Mouse (Mus musculus) G1E (cell line): ENCODE results near the gene Fgfr2. TPM values are rescaled to one million over a fixed set of nuclear protein-coding genes. Genes with fewer than 3 reads are reported as not detected.

Source experiments
- ATAC-seq: 2 replicates; pipeline ENCODE4 v1.8.0; 2016; ENCODE audit warnings: mild to moderate bottlenecking; ENCODE audit not compliant: insufficient number of reproducible peaks, poor library complexity, low FRiP score, severe bottlenecking; ENCODE audit errors: extremely low read depth
- DNase-seq: peaks from one replicate; pipeline ENCODE4 v3.0.0; 2012; ENCODE audit warnings: low spot score
- H3K27me3 ChIP-seq: 2 replicates; pipeline ENCODE4 v1.6.1; 2012; ENCODE audit warnings: mild to moderate bottlenecking, low read length, inconsistent platforms; ENCODE audit not compliant: insufficient read depth
- H3K36me3 ChIP-seq: replicated peaks from 2 replicates; pipeline ENCODE3; 2012; ENCODE audit warnings: mild to moderate bottlenecking, inconsistent platforms
- H3K4me1 ChIP-seq: 2 replicates; pipeline ENCODE4 v1.6.1; 2012; ENCODE audit warnings: low read depth, low read length, inconsistent platforms, mixed read lengths; ENCODE audit not compliant: insufficient read depth
- H3K4me3 ChIP-seq: 2 replicates; pipeline ENCODE4 v1.5.1; 2012; ENCODE audit warnings: low read depth, mild to moderate bottlenecking, inconsistent platforms, low read length, moderate library complexity, mixed read lengths
- H3K9me3 ChIP-seq: replicated peaks from 2 replicates; pipeline ENCODE4 v1.6.1; 2012; ENCODE audit warnings: inconsistent platforms
- CTCF ChIP-seq: IDR thresholded peaks from 2 replicates; pipeline ENCODE4 v1.5.1; 2012; ENCODE audit warnings: low read depth, low read length, inconsistent platforms, mixed read lengths
- GATA1 ChIP-seq: IDR thresholded peaks from 2 replicates; pipeline ENCODE4 v1.6.1; 2012; ENCODE audit warnings: borderline replicate concordance, low read length, inconsistent platforms, mixed read lengths
- GATA2 ChIP-seq: IDR thresholded peaks from 2 replicates; pipeline ENCODE4 v1.6.1; 2012; ENCODE audit warnings: low read depth, low read length, inconsistent platforms, borderline replicate concordance
- POLR2AphosphoS5 ChIP-seq: IDR thresholded peaks from 2 replicates; pipeline ENCODE4 v1.6.1; 2012; ENCODE audit warnings: low read depth, low read length, inconsistent platforms; ENCODE audit not compliant: insufficient replicate concordance
- TAL1 ChIP-seq: conservative IDR thresholded peaks from 2 replicates; pipeline ENCODE4 v1.6.1; 2012; ENCODE audit warnings: low read depth, low read length, inconsistent platforms, mixed read lengths
- polyA plus RNA-seq: library from polyadenylated mRNA; stranded (reverse); fragments of >175 nt; gene quantifications from 2 replicates; pipeline ENCODE4 v1.2.3, GENCODE M21; 2012
- total RNA-seq, 2 experiments: library from RNA; stranded (forward) in 1 of 2; stranded (reverse) in 1 of 2; fragments of 200-1000 nt in 1 of 2; fragments of >200 nt in 1 of 2; fragmentation: Nextera tagmentation in 1 of 2; gene quantifications; 2 replicates each; pipeline ENCODE4 v1.2.3; 2014 to 2017

Gene Fgfr2
- total and polyA plus RNA-seq, 3 experiments = 0.22 TPM; not detected in 2

DNA sequence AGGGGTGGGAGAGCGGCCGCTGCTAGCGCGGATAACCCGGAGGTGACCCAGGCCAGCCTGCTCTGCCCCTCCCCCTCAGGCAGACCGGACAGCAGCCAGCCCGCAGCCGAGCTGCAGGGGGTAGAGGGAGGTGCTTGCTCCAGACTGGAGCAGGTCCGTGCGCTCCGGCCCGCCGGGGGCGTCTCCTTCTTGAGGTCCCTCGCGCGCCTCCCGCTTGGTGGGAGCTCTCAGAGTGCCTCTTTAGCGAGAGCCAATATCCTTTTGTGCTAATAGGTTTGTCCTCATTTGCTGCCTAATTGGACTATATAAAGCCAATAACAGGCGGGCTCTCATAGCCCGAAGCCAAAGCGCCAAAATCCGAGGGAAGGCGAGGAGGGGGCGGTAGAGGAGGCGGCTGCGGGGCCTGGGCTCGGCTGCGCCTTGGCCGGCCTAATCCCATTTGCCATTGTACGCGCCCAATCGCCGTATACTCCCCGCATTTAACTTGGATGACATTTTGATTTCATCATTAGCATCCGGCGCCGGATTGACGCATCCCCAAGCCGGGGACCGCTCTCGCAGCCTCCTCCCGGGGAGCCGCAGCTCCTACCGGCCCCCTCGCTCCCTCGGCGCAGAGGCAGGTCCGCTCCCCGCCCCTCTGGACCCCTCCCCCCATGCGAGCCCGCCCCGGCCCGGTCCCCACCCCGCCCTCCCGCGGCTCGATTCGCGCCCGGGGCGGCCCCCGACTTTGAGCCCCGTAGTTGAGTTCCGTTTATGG lies 1580.9 kb downstream of the Fgfr2 start, which contains the start of gene Hmx3:
Gene Hmx3, plus strand, starts transcription at position 753 of the 757 bp plus-strand sequence.
- H3K4me3 ChIP-seq = peak within 1 kb of the TSS; percentile 32; the same call in 1 of the 2 replicates
- no peak for DNase-seq
- ATAC-seq = no peak

DNA sequence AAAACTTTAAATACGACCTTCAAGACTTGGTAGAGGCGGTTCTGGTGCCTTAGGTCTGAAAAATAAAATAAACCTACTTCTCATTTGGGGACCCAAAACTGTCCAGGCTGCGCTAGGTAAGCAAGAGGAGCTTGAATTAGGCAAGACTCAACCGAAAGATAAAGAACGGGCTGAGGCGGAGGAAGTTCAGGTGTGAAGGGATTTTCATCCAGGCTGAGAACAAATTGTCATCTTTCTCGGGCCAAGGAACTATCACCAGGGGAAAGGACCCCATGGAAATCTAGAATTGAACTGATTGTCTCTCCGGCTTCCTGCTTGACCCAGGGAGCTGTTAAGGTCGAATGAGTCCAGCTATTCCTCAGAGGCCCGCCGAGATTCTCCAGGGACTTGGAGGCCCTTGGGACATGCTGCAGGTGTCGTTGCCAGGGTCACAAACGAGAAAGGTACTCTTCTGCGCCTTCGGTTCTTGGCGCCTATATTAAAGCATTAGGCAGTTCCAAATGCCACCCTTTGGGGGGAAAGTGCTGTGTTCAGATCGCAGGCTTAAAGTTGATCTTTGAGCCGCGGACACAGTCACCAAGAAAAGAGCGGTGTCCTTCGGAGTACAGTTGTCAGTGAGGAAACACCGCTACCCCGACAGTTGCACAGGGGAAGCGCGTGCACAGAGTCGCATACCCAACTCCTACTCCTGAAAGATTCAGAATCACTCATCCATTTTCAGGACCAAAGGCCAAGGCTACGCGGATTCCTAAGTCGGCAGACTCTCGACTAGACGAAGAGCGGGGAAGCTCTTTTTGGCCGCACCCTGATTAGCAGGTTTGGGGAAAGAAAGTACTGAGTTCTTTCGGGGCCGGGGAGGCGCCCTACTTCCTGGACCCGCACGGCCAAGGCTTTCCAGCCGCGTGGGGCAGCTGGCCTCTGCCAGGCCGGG lies 1581.7 kb downstream of the Fgfr2 start:
- no peaks in the 10 kb centered on the region for H3K36me3 ChIP-seq
- peaks cover 38% of the 10 kb centered on the region for H3K9me3 ChIP-seq
- H3K27me3 ChIP-seq = peaks cover 6% of the 10 kb centered on the region
- no peaks in the 10 kb centered on the region for H3K4me1 ChIP-seq
- no peak for DNase-seq
- no peak for ATAC-seq
- H3K4me3 ChIP-seq = peak overlapping the region; percentile 2; the same call in 1 of the 2 replicates
- no peak for TF ChIP-seq TAL1
- no peak for TF ChIP-seq GATA1
- no peak for TF ChIP-seq POLR2AphosphoS5
- TF ChIP-seq GATA2 = no peak
- TF ChIP-seq CTCF = no peak

More for the DNA sequence above, 1580.9 kb downstream of the Fgfr2 start, which contains the start of gene Hmx3:
- Histone ChIP-seq H3K9me3 (peaks cover 38% of the 10 kb centered on the region), H3K27me3 (peaks cover 11% of the 10 kb centered on the region), H3K4me1 (no peaks in the 10 kb centered on the region), H3K36me3 (no peaks in the 10 kb centered on the region)
- TF ChIP-seq GATA1 (no peak), CTCF (no peak), POLR2AphosphoS5 (no peak), GATA2 (no peak), TAL1 (no peak)

DNA sequence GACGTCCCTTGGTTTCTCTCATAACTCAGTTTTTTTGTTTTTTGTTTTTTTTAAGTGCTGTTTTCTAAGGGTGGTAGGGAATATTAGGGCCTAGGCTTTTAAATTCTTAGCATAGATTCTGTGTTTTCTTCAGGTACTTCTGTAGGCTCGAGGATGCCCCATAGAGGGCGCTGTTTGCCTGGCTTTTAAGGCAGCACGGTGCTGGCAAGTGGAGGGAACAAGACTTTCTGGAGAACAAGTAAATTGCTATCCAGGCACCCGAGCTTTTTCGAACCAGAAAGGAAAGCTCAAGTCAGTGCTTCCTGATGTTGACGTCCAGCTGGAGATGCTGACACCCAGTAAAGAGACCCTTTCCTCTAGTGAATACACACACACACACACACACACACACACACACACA lies 1583.2 kb downstream of the Fgfr2 start:
- Histone ChIP-seq H3K36me3 (no peaks in the 10 kb centered on the region), H3K4me3 (no peak overlapping the region), H3K9me3 (peaks cover 38% of the 10 kb centered on the region), H3K27me3 (peaks cover 3% of the 10 kb centered on the region; the same call in 1 of the 2 replicates), H3K4me1 (no peaks in the 10 kb centered on the region)
- DNase-seq (no peak), ATAC-seq (0 out of 2 replicates have a peak, but pooled peaks have one; percentile 22)
- TF ChIP-seq CTCF (0 out of 2 replicates have a peak, but pooled peaks have one; percentile 22), GATA2 (no peak), TAL1 (no peak)

GRCm38 (mm10) chr7:131503739-131504138 lies 1619.4 kb downstream of the Fgfr2 start:
- Histone ChIP-seq H3K4me1 (no peaks in the 10 kb centered on the region), H3K36me3 (no peaks in the 10 kb centered on the region), H3K4me3 (no peak overlapping the region), H3K9me3 (peaks cover 5% of the 10 kb centered on the region; the same call in 1 of the 2 replicates), H3K27me3 (no peaks in the 10 kb centered on the region)
- TF ChIP-seq POLR2AphosphoS5 (no peak), CTCF (no peak), TAL1 (no peak), GATA1 (no peak), GATA2 (no peak)
- ATAC-seq (no peak), DNase-seq (no peak)

DNA sequence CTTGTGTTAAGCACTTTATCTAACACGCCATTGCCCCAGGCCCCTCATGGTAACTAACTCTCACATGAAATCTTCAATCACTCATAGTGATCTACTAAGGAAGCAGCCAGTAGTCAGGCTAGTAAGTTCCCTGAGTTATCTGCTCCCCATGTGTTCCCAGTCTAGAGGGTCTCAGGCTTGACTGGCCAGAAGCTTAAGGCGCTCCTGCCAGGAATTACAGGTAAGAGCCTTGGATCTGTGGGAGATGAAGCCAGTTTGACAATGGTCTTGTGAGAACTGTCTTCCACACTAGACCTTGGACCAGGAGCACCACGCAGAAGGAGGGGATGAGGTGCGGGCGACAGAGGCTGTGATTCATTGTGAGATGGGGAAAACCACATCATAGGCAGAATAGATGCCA lies 1644.7 kb downstream of the Fgfr2 start:
- DNase-seq (no peak), ATAC-seq (no peak)
- H3K27me3 ChIP-seq = no peaks in the 10 kb centered on the region
- H3K9me3 ChIP-seq = no peaks in the 10 kb centered on the region
- no peaks in the 10 kb centered on the region for H3K4me1 ChIP-seq
- TF ChIP-seq CTCF (no peak), GATA2 (no peak), POLR2AphosphoS5 (no peak), GATA1 (no peak), TAL1 (no peak)
- H3K4me3 ChIP-seq = no peak overlapping the region
- no peaks in the 10 kb centered on the region for H3K36me3 ChIP-seq

- Histone ChIP-seq H3K9me3 (no peaks in the 10 kb centered on the region), H3K36me3 (no peaks in the 10 kb centered on the region), H3K4me1 (no peaks in the 10 kb centered on the region), H3K4me3 (no peak overlapping the region), H3K27me3 (no peaks in the 10 kb centered on the region)
- no peak for TF ChIP-seq POLR2AphosphoS5
- no peak for TF ChIP-seq GATA2
- TF ChIP-seq CTCF = no peak
- no peak for TF ChIP-seq TAL1
- no peak for TF ChIP-seq GATA1
- ATAC-seq (no peak), DNase-seq (no peak)
Measured at GRCm38 (mm10) chr7:131477140-131477539, 1646.0 kb downstream of the Fgfr2 start.
